Mouse (Mus musculus) kidney, adult 2 months (tissue): ENCODE measurements around the gene Olfr1200.

ENCODE experiments used
- CTCF ChIP-seq: fragments of 200-500 bp; conservative IDR thresholded peaks from 2 replicates; pipeline ENCODE4 v1.5.1; 2011; ENCODE audit warnings: low read depth, mild to moderate bottlenecking, control low read depth, low read length, moderate library complexity, mixed read lengths; ENCODE audit not compliant: insufficient read depth, insufficient read length
- POLR2A ChIP-seq: fragments of 200-500 bp; IDR thresholded peaks from one replicate; pipeline ENCODE4 v1.6.1; 2011; ENCODE audit warnings: low read depth, low read length, control low read depth

DNA sequence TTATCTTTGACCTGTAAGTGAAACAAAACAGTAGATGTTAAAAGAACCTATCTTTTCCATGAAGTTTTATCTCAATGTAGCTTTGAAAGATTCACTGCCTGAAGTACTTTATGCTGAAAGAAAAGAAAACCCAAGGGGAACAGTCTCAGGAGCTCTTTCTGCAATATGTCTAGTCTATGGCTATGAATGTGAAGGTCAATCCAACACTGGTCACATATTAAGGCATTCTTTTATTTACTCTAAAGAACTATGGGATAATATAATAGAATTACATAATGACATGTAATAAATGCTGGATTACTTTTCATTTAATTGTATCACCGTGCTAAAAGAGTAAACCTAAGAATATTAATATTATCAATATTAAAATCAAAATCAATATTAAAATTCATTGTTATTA lies 38.0 kb downstream of the Olfr1200 start, which contains the start of gene Olfr1197:
- no peak for TF ChIP-seq POLR2A
- no peak for TF ChIP-seq CTCF
